Mouse (Mus musculus) limb, embryonic 15.5 days (tissue): Measurements from ENCODE around the gene Coq5. TPM values are rescaled to one million over a fixed set of nuclear protein-coding genes. Genes with fewer than 3 reads are reported as not detected.
"Not testable (repeated sequence)": the region's sequence is repeated elsewhere in the genome, so short reads cannot be mapped to it uniquely, and the experiment has no call there.

Experiments used
- ATAC-seq: fragments of 200-750 bp; cut with Nextera tagmentation; 2 replicates; pipeline ENCODE4 v1.8.0; 2017; ENCODE audit warnings: low read depth, moderate TSS enrichment; ENCODE audit not compliant: insufficient number of reproducible peaks, low FRiP score, low TSS enrichment
- H3K27ac ChIP-seq: fragments of 300-500 bp; sonication (generic); 2 replicates; pipeline ENCODE4 v1.5.1; 2015; ENCODE audit warnings: moderate library complexity, mild to moderate bottlenecking, inconsistent platforms
- H3K27me3 ChIP-seq: fragments of 300-500 bp; sonication (generic); 2 replicates; pipeline ENCODE4 v1.6.1; 2015; ENCODE audit warnings: inconsistent platforms
- H3K36me3 ChIP-seq: fragments of 300-500 bp; sonication (generic); 2 replicates; pipeline ENCODE4 v1.6.1; 2015; ENCODE audit warnings: inconsistent platforms
- H3K4me1 ChIP-seq: fragments of 300-500 bp; sonication (generic); 2 replicates; pipeline ENCODE4 v1.6.1; 2015; ENCODE audit warnings: inconsistent platforms
- H3K4me2 ChIP-seq: fragments of 300-500 bp; sonication (generic); 2 replicates; pipeline ENCODE4 v1.6.1; 2015; ENCODE audit warnings: mild to moderate bottlenecking, inconsistent platforms
- H3K4me3 ChIP-seq: fragments of 300-500 bp; sonication (generic); 2 replicates; pipeline ENCODE4 v1.5.1; 2015; ENCODE audit warnings: mild to moderate bottlenecking, inconsistent platforms
- H3K9ac ChIP-seq: fragments of 300-500 bp; sonication (generic); 2 replicates; pipeline ENCODE4 v1.6.1; 2015; ENCODE audit warnings: inconsistent platforms
- H3K9me3 ChIP-seq: fragments of 300-500 bp; sonication (generic); 2 replicates; pipeline ENCODE4 v1.6.1; 2016; ENCODE audit warnings: inconsistent platforms
- WGBS: fragments of 180-500 bp; shearing (Covaris S2); methylation state at CpG from one replicate; pipeline ENCODE4 v1.1.7; 2015; 5-methylcytosine and 5-hydroxymethylcytosine counted together
- polyA plus RNA-seq: library from polyadenylated mRNA; unstranded; fragments of >200 nt; fragmentation: Nextera tagmentation; extraction: Ambion mirVana; gene quantifications from 2 replicates; pipeline ENCODE4 v1.2.1, GENCODE M21; 2015

Coq5 gene
- polyA plus RNA-seq, 1 experiment from 2014 or later, result 36.4 TPM

- no peaks in the 10 kb centered on the region for H3K9me3 ChIP-seq
- H3K36me3 ChIP-seq, result peaks cover 74% of the 10 kb centered on the region
- no peak for ATAC-seq
- no peaks in the 10 kb centered on the region for H3K27me3 ChIP-seq
- peaks cover 17% of the 10 kb centered on the region for H3K4me1 ChIP-seq
- no peak overlapping the region for H3K27ac ChIP-seq
- H3K4me3 ChIP-seq, result no peak overlapping the region
- H3K4me2 ChIP-seq, result no peak overlapping the region
- H3K9ac ChIP-seq, result no peak overlapping the region
- 89% methylated on average over 8 of the region's 8 CpGs for WGBS
These were observed 14.7 kb downstream of the Coq5 start for GRCm38 (mm10) chr5:115294173-115294572.

- no peak for ATAC-seq
- H3K36me3 ChIP-seq, result peaks cover 56% of the 10 kb centered on the region
- H3K4me1 ChIP-seq, result peaks cover 22% of the 10 kb centered on the region
- H3K9me3 ChIP-seq, result no peaks in the 10 kb centered on the region
- H3K27ac ChIP-seq, result peak overlapping the region; percentile 62; the same call in 1 of the 2 replicates
- no peak overlapping the region for H3K4me2 ChIP-seq
- H3K27me3 ChIP-seq, result no peaks in the 10 kb centered on the region
- no peak overlapping the region for H3K9ac ChIP-seq
- H3K4me3 ChIP-seq, result no peak overlapping the region
- WGBS, result 75% methylated on average over 10 of the region's 10 CpGs
These were observed 16.9 kb downstream of the Coq5 start for GRCm38 (mm10) chr5:115296347-115296746.

GRCm38 (mm10) chr5:115300035-115300744 lies 20.7 kb downstream of the Coq5 start:
- peak overlapping the region; percentile 82 for H3K4me3 ChIP-seq
- peak overlapping the region; percentile 46 for H3K4me2 ChIP-seq
- H3K9me3 ChIP-seq, result no peaks in the 10 kb centered on the region
- H3K9ac ChIP-seq, result peak overlapping the region; percentile 92
- no peak; the same call in 1 of the 2 replicates for ATAC-seq
- peak overlapping the region; percentile 95 for H3K27ac ChIP-seq
- no peaks in the 10 kb centered on the region for H3K27me3 ChIP-seq
- peaks cover 34% of the 10 kb centered on the region for H3K36me3 ChIP-seq
- peaks cover 27% of the 10 kb centered on the region for H3K4me1 ChIP-seq
- WGBS, result 1% methylated on average over 45 of the region's 46 CpGs

- peak within 1 kb of the TSS; percentile 71 for H3K4me2 ChIP-seq
- peak within 1 kb of the TSS; percentile 92 for H3K9ac ChIP-seq
- under 1% methylated on average over 57 of the region's 66 CpGs for WGBS
- peaks cover 26% of the 10 kb centered on the region for H3K36me3 ChIP-seq
- peak; percentile 98 for ATAC-seq
- peak within 1 kb of the TSS; percentile 95 for H3K27ac ChIP-seq
- peaks cover 27% of the 10 kb centered on the region for H3K4me1 ChIP-seq
- H3K9me3 ChIP-seq, result no peaks in the 10 kb centered on the region
- peak within 1 kb of the TSS; percentile 82 for H3K4me3 ChIP-seq
- no peaks in the 10 kb centered on the region for H3K27me3 ChIP-seq
These were observed 21.5 kb downstream of the Coq5 start, which contains the start of gene Dynll1 for GRCm38 (mm10) chr5:115300792-115301614. Dynll1 (minus strand) TSS chr5:115300999.

GRCm38 (mm10) chr5:115301615-115302014 lies 22.1 kb downstream of the Coq5 start:
- H3K4me2 ChIP-seq, result peak overlapping the region; percentile 71
- peak overlapping the region; percentile 87 for H3K27ac ChIP-seq
- peaks cover 20% of the 10 kb centered on the region for H3K36me3 ChIP-seq
- H3K4me3 ChIP-seq, result peak overlapping the region; percentile 82
- no peaks in the 10 kb centered on the region for H3K27me3 ChIP-seq
- H3K9me3 ChIP-seq, result no peaks in the 10 kb centered on the region
- no peak for ATAC-seq
- peaks cover 24% of the 10 kb centered on the region for H3K4me1 ChIP-seq
- H3K9ac ChIP-seq, result peak overlapping the region; percentile 21; the same call in 1 of the 2 replicates
- 17% methylated on average over 13 of the region's 13 CpGs for WGBS

GRCm38 (mm10) chr5:115302190-115302589 lies 22.7 kb downstream of the Coq5 start:
- not testable (repeated sequence) for H3K9me3 ChIP-seq, H3K27ac ChIP-seq, H3K4me3 ChIP-seq, H3K27me3 ChIP-seq, ATAC-seq, H3K9ac ChIP-seq, H3K4me2 ChIP-seq
- Histone ChIP-seq H3K4me1 (peaks cover 24% of the 10 kb centered on the region), H3K36me3 (peaks cover 19% of the 10 kb centered on the region)
- 78% methylated on average over 3 of the region's 7 CpGs for WGBS

GRCm38 (mm10) chr5:115312354-115312753 lies 32.9 kb downstream of the Coq5 start:
- Histone ChIP-seq H3K27me3 (no peaks in the 10 kb centered on the region), H3K36me3 (no peaks in the 10 kb centered on the region), H3K9ac (no peak overlapping the region), H3K4me1 (peaks cover 22% of the 10 kb centered on the region), H3K4me2 (no peak overlapping the region), H3K4me3 (no peak overlapping the region), H3K9me3 (no peaks in the 10 kb centered on the region), H3K27ac (peak overlapping the region; percentile 33; the same call in 1 of the 2 replicates)
- 70% methylated on average over 4 of the region's 4 CpGs for WGBS
- no peak for ATAC-seq

GRCm38 (mm10) chr5:115312816-115313667 lies 33.6 kb downstream of the Coq5 start:
- Histone ChIP-seq H3K9me3 (no peaks in the 10 kb centered on the region), H3K27ac (peak overlapping the region; percentile 33), H3K4me3 (no peak overlapping the region), H3K36me3 (no peaks in the 10 kb centered on the region), H3K27me3 (no peaks in the 10 kb centered on the region), H3K4me2 (no peak overlapping the region), H3K4me1 (peaks cover 29% of the 10 kb centered on the region), H3K9ac (no peak overlapping the region)
- 57% methylated on average over 10 of the region's 10 CpGs for WGBS
- no peak for ATAC-seq

GRCm38 (mm10) chr5:115313668-115313943 lies 34.1 kb downstream of the Coq5 start:
- peaks cover 35% of the 10 kb centered on the region for H3K4me1 ChIP-seq
- H3K9ac ChIP-seq, result no peak overlapping the region
- no peaks in the 10 kb centered on the region for H3K9me3 ChIP-seq
- no peak for ATAC-seq
- no peaks in the 10 kb centered on the region for H3K36me3 ChIP-seq
- no peak overlapping the region for H3K4me2 ChIP-seq
- 26% methylated on average over 5 of the region's 5 CpGs for WGBS
- H3K27me3 ChIP-seq, result no peaks in the 10 kb centered on the region
- peak overlapping the region; percentile 33 for H3K27ac ChIP-seq
- no peak overlapping the region for H3K4me3 ChIP-seq

GRCm38 (mm10) chr5:115316968-115317644 lies 37.6 kb downstream of the Coq5 start:
- Histone ChIP-seq H3K9me3 (no peaks in the 10 kb centered on the region), H3K27me3 (no peaks in the 10 kb centered on the region), H3K4me3 (no peak overlapping the region), H3K36me3 (no peaks in the 10 kb centered on the region), H3K4me2 (peak overlapping the region; percentile 24), H3K27ac (peak overlapping the region; percentile 77), H3K4me1 (peaks cover 43% of the 10 kb centered on the region), H3K9ac (0 out of 2 replicates have a peak overlapping the region, but pooled peaks have one; percentile 17)
- WGBS, result 11% methylated on average over 14 of the region's 14 CpGs
- ATAC-seq, result no peak
